Mouse (Mus musculus) spleen, postnatal 36 days (tissue): ENCODE measurements around the gene Ccin.

Experiments used
- DNase-seq, 2 experiments: peaks; one replicate each; pipeline ENCODE4 v3.0.0; 2022; ENCODE audit warnings: low spot score in 2 of 2, mixed read lengths in 1 of 2

Gene Ccin

GRCm38 (mm10) chr4:43974914-43975616, 8.2 kb upstream of the Ccin start:
- DNase-seq: no peak

DNA sequence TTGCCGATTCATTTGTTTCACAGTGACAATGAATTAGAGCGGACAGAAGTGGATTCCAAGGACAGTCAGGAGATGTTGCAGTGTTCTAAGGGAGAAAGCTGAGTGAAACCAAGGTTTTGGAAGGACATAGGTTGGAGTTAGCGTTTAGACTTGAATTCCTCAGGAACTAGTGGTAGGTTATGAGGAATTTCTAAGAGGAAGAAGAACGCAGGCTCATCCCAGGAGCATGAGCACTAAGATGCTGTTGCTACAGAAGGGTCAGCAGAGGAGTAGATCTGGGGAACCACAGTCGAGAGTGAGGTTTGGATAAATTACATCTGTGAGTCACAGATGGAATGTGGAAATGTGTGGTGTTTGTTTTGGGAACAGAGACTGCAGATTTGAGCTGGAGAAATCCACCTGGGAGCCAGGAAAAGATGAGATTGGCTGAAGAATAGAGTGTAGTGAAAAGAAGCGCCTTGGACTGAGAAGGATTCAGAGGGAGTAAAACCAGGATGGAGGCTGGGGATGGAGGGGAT, 7.0 kb upstream of the Ccin start:
- no peak for DNase-seq

DNA sequence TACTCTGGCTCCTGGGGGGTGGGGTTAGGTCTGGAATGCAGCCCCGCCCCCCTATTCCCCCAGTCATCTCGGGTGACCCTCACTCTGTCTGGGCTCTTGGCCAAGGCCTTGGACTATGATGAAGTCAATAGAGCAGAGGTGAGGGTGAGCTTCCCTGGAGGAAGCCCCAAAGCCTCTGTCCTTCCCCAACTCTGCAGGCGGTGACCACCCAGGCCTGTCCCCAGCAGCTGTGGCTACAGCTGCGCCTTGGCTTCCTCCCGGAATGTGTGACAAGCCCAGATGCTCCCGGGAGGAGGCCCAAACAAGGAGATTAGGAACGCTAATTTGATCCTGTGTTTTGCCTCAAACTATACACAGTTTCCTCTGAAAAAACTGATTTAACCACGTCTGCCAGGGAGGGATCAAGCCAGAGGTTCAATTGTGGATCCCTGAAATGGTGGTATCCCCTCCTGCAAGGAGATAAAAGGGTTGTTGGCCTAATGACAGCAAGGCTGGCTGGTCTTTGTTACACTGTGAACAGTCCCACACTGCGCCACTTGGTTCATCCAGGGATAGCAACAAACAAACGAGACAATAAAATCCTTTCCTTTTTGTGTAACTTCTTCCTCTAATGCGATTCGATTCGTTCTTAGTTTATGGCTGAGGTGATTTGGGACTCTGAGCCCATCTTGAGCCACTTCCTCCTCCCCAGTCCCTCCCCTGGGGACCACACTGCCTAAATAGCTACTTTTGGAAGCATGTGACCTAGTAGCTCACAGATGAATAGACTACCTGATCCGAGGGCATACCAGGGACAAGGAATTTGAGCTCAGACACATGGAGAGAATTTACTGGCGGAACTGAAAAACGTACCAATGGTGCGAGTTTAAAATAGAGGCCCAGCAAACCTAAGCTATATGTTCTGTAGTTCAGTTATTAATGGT, 4.5 kb upstream of the Ccin start:
- no peak for DNase-seq

GRCm38 (mm10) chr4:43979746-43980145, 3.5 kb upstream of the Ccin start:
- no peak for DNase-seq

- DNase-seq: no peak
These were observed 3.0 kb upstream of the Ccin start for GRCm38 (mm10) chr4:43980236-43980635.

DNA sequence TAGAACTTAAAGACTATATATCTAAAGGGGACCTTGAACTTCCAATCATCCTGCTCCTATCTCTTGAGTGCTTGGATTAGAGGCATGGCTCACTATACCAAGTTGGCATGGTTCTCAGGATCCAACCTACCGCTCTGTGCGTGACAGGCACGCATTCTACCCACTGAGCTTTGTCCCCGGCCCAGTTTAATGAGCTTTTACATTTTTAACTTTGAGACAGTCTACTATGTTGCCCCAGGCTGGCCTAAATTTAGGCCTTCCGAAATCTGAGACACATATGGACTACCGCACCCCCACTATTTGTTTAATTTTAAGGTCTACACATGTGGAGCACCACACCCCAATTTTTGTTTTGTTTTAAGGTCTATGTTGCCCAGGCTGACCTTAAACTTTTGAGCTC, 2.4 kb upstream of the Ccin start:
- no peak for DNase-seq

DNA sequence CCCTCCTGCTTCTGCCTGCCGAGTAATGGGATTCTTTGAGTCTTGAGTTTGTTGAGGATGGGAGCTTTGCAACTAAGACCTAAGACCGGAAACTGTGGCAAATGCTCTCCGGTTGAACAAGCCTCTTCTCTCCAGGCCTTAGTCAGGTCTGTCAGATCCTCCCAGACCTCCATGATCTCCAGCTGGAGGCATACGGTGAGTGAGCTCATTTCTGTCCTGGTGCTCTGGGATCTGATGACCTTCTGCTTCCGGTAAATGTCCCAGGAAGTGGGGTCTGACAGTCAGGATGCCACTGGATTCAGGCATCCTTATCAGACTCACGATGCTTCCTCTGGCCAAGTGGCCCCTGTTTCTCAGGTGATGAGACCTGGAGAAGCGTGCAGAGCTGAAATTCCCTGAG, 2.0 kb upstream of the Ccin start:
- DNase-seq: no peak

GRCm38 (mm10) chr4:43982053-43982732, 1.1 kb upstream of the Ccin start:
- DNase-seq: peak; percentile 89 to 91

GRCm38 (mm10) chr4:43983756-43984155, 473 bp downstream of the Ccin start:
- DNase-seq: no peak

GRCm38 (mm10) chr4:43984326-43984725, 1.0 kb downstream of the Ccin start:
- no peak for DNase-seq

- DNase-seq: no peak
These were observed 5.7 kb downstream of the Ccin start for GRCm38 (mm10) chr4:43988976-43989375.

- DNase-seq: no peak
These were observed 9.8 kb downstream of the Ccin start for GRCm38 (mm10) chr4:43993072-43993471.

GRCm38 (mm10) chr4:43994342-43994741, 11.1 kb downstream of the Ccin start:
- no peak for DNase-seq

- no peak for DNase-seq
These were observed 20.3 kb downstream of the Ccin start for GRCm38 (mm10) chr4:44003622-44004021.

GRCm38 (mm10) chr4:44004126-44004525, 20.8 kb downstream of the Ccin start, which contains the start of gene Clta:
Gene Clta, plus strand, starts transcription at chr4:44004452.
- DNase-seq: peak in 1 of 2 experiments; percentile 55

DNA sequence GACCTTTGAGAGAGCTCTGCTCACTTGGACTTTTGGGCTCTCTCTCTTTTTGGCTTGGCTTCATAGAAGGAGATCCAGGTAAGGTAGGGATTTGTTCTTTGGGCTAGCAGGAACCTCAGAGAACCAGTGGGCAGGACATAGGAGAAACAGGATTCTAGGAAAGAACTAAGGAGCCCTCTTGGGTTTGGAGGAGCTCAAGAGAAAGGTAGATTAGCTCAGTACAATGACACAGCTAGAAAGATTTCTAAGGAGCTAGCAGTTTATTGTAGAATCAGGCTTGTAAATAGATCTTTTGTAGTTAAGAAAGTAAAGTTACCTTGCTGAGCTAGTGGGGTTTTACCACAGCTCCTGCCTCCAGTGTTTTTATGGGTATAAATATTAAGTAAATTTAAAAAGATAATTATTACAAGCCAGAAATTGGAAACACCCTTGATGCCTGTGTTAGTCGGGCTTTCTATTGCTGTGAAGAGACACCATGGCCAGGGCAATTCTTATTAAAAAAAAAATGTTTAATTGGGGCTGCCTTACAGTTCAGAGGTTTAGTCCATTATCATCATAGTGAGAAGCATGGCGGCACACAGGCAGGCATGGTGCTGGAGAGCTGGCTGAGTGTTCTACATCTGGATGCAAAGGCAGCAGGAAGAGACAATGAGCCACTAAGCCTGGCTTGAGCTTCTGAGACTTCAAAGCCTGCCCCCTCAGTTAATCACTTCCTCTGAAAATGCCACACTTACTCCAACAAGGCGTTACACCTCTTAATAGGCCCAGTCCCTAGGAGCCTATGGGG, 21.5 kb downstream of the Ccin start:
- DNase-seq: no peak

DNA sequence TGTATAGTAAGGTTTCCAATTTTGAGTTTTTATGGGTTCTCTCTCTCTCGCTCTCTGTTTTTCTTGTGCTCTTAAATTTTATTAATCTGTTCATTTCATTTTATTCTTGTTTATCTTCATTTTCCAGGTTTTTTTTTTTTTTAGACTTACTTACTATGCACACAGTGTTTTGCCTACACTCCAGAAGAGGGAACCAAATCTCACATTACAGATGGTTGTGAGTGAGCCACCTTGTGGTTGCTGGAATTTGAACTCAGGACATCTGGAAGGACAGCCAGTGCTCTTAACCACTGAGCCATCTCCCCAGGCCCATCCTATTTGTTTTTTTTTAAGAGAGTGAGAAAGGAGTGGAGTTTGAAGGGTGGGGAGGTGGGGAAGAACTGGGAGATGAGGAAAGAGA, 26.9 kb downstream of the Ccin start:
- DNase-seq: no peak

GRCm38 (mm10) chr4:44010893-44011292, 27.6 kb downstream of the Ccin start:
- DNase-seq: no peak

DNA sequence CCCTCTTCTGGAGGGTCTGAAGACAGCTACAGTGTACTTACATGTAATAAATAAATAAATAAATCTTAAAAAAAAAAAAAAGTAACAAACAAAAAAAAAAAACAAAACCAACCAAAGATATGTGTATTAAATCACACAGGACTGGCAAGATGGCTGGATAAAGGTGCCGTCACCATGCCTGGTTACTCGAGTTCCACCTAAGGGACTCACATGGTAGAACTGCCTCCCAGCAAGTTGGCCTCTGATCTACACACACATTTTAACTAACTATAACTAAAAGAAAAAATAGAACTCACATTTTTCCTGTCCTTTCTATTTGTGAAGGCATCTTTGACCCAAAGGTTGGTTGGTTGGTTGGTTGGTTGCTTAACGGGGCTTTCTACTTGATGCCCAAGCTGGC, 28.5 kb downstream of the Ccin start:
- no peak for DNase-seq

DNA sequence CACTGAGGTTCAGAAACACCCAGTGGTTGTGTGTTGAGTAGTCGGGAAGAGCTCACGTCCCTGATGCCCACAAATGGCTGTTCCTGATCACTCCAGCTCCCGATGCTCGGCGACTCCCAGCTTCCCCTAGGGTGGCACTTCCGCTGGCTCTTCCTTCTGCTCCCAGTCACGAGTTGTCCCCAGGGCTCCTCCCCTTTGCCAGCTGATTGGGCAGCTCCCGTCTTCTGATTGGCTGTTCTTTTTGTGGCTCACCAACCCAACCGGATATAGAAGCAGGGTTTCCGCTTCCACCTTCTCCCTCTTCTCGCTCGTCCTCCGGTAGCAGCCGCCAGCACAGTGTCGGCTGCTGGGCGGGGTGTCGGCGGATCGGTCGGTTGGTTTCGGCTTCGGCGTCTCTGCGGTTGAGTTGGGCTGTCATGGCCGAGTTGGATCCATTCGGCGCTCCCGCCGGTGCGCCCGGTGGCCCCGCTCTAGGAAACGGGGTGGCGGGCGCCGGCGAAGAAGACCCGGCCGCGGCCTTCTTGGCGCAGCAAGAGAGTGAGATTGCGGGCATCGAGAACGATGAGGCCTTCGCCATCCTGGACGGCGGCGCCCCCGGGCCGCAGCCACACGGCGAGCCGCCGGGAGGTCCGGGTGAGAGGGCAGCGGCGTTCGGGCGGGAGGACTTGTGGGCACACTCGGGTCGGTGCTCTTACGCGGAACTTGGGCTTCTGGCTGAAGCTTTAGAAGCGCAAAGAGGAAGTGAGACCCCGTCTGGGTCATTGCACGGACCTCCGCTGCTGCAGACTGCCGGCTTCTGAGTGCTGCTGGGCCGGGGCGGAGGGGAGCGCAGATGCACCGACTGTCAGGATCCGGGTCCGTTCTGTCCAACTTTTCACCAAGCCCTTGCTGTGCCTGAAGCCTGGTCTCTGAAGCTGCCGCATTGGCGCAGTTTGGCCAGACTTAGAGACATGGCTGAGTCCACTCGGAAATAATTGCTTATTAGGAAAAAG, 29.4 kb downstream of the Ccin start:
- peak; percentile 93 to 94 for DNase-seq
